Mouse (Mus musculus): ENCODE results near the gene Ldlrad3. TPM values are rescaled to one million over a fixed set of nuclear protein-coding genes. Genes with fewer than 3 reads are reported as not detected.

The Ldlrad3 gene
- polyA plus RNA-seq, 1 experiment from 2014 or later = 11.7 TPM

GRCm38 (mm10) chr2:101983082-101983852 lies 202.9 kb downstream of the Ldlrad3 start:
- peak; percentile 38; the same call in 1 of the 2 replicates for ATAC-seq (replicated peaks; ENCODE audit: insufficient number of reproducible peaks, insufficient read depth, low FRiP score, low read depth)
- 38% methylated on average over 15 of the region's 15 CpGs for WGBS
- no peak overlapping the region for H3K4me2 ChIP-seq

GRCm38 (mm10) chr2:101981964-101982498 lies 204.2 kb downstream of the Ldlrad3 start:
- WGBS = 72% methylated on average over 6 of the region's 6 CpGs
- no peaks in the 10 kb centered on the region for H3K9me3 ChIP-seq (replicated peaks)
- H3K9ac ChIP-seq = no peak overlapping the region
- peaks cover 50% of the 10 kb centered on the region for H3K4me1 ChIP-seq (replicated peaks)
- no peak overlapping the region for H3K27ac ChIP-seq
- H3K36me3 ChIP-seq = no peaks in the 10 kb centered on the region
- ATAC-seq (replicated peaks; ENCODE audit: insufficient number of reproducible peaks, insufficient read depth, low FRiP score, low read depth) = no peak
- H3K4me2 ChIP-seq = no peak overlapping the region
- no peaks in the 10 kb centered on the region for H3K27me3 ChIP-seq
- no peak overlapping the region for H3K4me3 ChIP-seq

More at GRCm38 (mm10) chr2:101983082-101983852, 202.9 kb downstream of the Ldlrad3 start:
- Histone ChIP-seq H3K27ac (no peak overlapping the region), H3K36me3 (no peaks in the 10 kb centered on the region), H3K9ac (no peak overlapping the region), H3K27me3 (no peaks in the 10 kb centered on the region), H3K9me3 (replicated peaks) (no peaks in the 10 kb centered on the region), H3K4me1 (replicated peaks) (peaks cover 53% of the 10 kb centered on the region), H3K4me3 (no peak overlapping the region)

GRCm38 (mm10) chr2:101981211-101981610 lies 205.0 kb downstream of the Ldlrad3 start:
- no peaks in the 10 kb centered on the region for H3K27me3 ChIP-seq
- H3K27ac ChIP-seq = no peak overlapping the region
- H3K4me2 ChIP-seq = no peak overlapping the region
- H3K4me3 ChIP-seq = no peak overlapping the region
- no peak for ATAC-seq (replicated peaks; ENCODE audit: insufficient number of reproducible peaks, insufficient read depth, low FRiP score, low read depth)
- 53% methylated on average over 2 of the region's 2 CpGs for WGBS
- no peaks in the 10 kb centered on the region for H3K36me3 ChIP-seq
- H3K9ac ChIP-seq = no peak overlapping the region
- H3K4me1 ChIP-seq (replicated peaks) = peaks cover 42% of the 10 kb centered on the region
- no peaks in the 10 kb centered on the region for H3K9me3 ChIP-seq (replicated peaks)

GRCm38 (mm10) chr2:101980456-101980947 lies 205.7 kb downstream of the Ldlrad3 start:
- no peak overlapping the region for H3K4me3 ChIP-seq
- no peaks in the 10 kb centered on the region for H3K27me3 ChIP-seq
- H3K4me1 ChIP-seq (replicated peaks) = peaks cover 38% of the 10 kb centered on the region
- ATAC-seq (replicated peaks; ENCODE audit: insufficient number of reproducible peaks, insufficient read depth, low FRiP score, low read depth) = no peak
- H3K27ac ChIP-seq = no peak overlapping the region
- no peak overlapping the region for H3K9ac ChIP-seq
- WGBS = 90% methylated on average over 8 of the region's 8 CpGs
- H3K9me3 ChIP-seq (replicated peaks) = no peaks in the 10 kb centered on the region
- H3K4me2 ChIP-seq = no peak overlapping the region
- no peaks in the 10 kb centered on the region for H3K36me3 ChIP-seq

- H3K9ac ChIP-seq = no peak overlapping the region
- H3K9me3 ChIP-seq (replicated peaks) = no peaks in the 10 kb centered on the region
- no peak for ATAC-seq (replicated peaks; ENCODE audit: insufficient number of reproducible peaks, insufficient read depth, low FRiP score, low read depth)
- no peaks in the 10 kb centered on the region for H3K27me3 ChIP-seq
- no peaks in the 10 kb centered on the region for H3K36me3 ChIP-seq
- H3K4me3 ChIP-seq = no peak overlapping the region
- no peak overlapping the region; the same call in 1 of the 2 replicates for H3K4me2 ChIP-seq
- peak overlapping the region; percentile 40 for H3K27ac ChIP-seq
- 33% methylated on average over 21 of the region's 21 CpGs for WGBS
- H3K4me1 ChIP-seq (replicated peaks) = peaks cover 36% of the 10 kb centered on the region
These were observed 207.4 kb downstream of the Ldlrad3 start for GRCm38 (mm10) chr2:101978534-101979525.

GRCm38 (mm10) chr2:101976399-101977064 lies 209.7 kb downstream of the Ldlrad3 start:
- Histone ChIP-seq H3K4me3 (no peak overlapping the region), H3K4me2 (no peak overlapping the region), H3K27ac (no peak overlapping the region), H3K4me1 (replicated peaks) (peaks cover 17% of the 10 kb centered on the region), H3K36me3 (no peaks in the 10 kb centered on the region), H3K27me3 (no peaks in the 10 kb centered on the region), H3K9ac (no peak overlapping the region), H3K9me3 (replicated peaks) (no peaks in the 10 kb centered on the region)
- no peak for ATAC-seq (replicated peaks; ENCODE audit: insufficient number of reproducible peaks, insufficient read depth, low FRiP score, low read depth)
- 85% methylated on average over 7 of the region's 7 CpGs for WGBS

- H3K36me3 ChIP-seq = no peaks in the 10 kb centered on the region
- no peak overlapping the region for H3K4me2 ChIP-seq
- 88% methylated on average over 3 of the region's 3 CpGs for WGBS
- no peak overlapping the region for H3K4me3 ChIP-seq
- ATAC-seq (replicated peaks; ENCODE audit: insufficient number of reproducible peaks, insufficient read depth, low FRiP score, low read depth) = no peak
- H3K27ac ChIP-seq = no peak overlapping the region
- H3K4me1 ChIP-seq (replicated peaks) = peaks cover 5% of the 10 kb centered on the region
- no peaks in the 10 kb centered on the region for H3K9me3 ChIP-seq (replicated peaks)
- H3K9ac ChIP-seq = no peak overlapping the region
- H3K27me3 ChIP-seq = no peaks in the 10 kb centered on the region
These were observed 212.4 kb downstream of the Ldlrad3 start for GRCm38 (mm10) chr2:101973810-101974209.

GRCm38 (mm10) chr2:101967601-101968000 lies 218.6 kb downstream of the Ldlrad3 start:
- no peak overlapping the region for H3K27ac ChIP-seq

GRCm38 (mm10) chr2:101967152-101967551 lies 219.0 kb downstream of the Ldlrad3 start:
- no peaks in the 10 kb centered on the region for H3K9me3 ChIP-seq (replicated peaks)
- no peak overlapping the region for H3K9ac ChIP-seq
- no peak for ATAC-seq (replicated peaks; ENCODE audit: insufficient number of reproducible peaks, insufficient read depth, low FRiP score, low read depth)
- H3K4me3 ChIP-seq = no peak overlapping the region
- 30% methylated on average over 7 of the region's 7 CpGs for WGBS
- no peaks in the 10 kb centered on the region for H3K36me3 ChIP-seq
- H3K4me1 ChIP-seq (replicated peaks) = peaks cover 10% of the 10 kb centered on the region
- no peak overlapping the region for H3K4me2 ChIP-seq
- H3K27ac ChIP-seq = no peak overlapping the region
- H3K27me3 ChIP-seq = no peaks in the 10 kb centered on the region

More at GRCm38 (mm10) chr2:101967601-101968000, 218.6 kb downstream of the Ldlrad3 start:
- no peak overlapping the region for H3K4me2 ChIP-seq
- H3K36me3 ChIP-seq = no peaks in the 10 kb centered on the region
- 44% methylated on average over 4 of the region's 4 CpGs for WGBS
- peaks cover 10% of the 10 kb centered on the region for H3K4me1 ChIP-seq (replicated peaks)
- no peak for ATAC-seq (replicated peaks; ENCODE audit: insufficient number of reproducible peaks, insufficient read depth, low FRiP score, low read depth)
- no peak overlapping the region for H3K9ac ChIP-seq
- no peak overlapping the region for H3K4me3 ChIP-seq
- H3K9me3 ChIP-seq (replicated peaks) = no peaks in the 10 kb centered on the region
- no peaks in the 10 kb centered on the region for H3K27me3 ChIP-seq

- no peak for ATAC-seq (replicated peaks; ENCODE audit: insufficient number of reproducible peaks, insufficient read depth, low FRiP score, low read depth)
- WGBS = 84% methylated on average over 4 of the region's 4 CpGs
These were observed 220.2 kb downstream of the Ldlrad3 start for GRCm38 (mm10) chr2:101966017-101966416.

More at GRCm38 (mm10) chr2:101966017-101966416, 220.2 kb downstream of the Ldlrad3 start:
- Histone ChIP-seq H3K27me3 (no peaks in the 10 kb centered on the region), H3K36me3 (no peaks in the 10 kb centered on the region), H3K27ac (no peak overlapping the region), H3K9ac (no peak overlapping the region), H3K9me3 (replicated peaks) (no peaks in the 10 kb centered on the region), H3K4me2 (no peak overlapping the region), H3K4me1 (replicated peaks) (peaks cover 11% of the 10 kb centered on the region), H3K4me3 (no peak overlapping the region)

All from heart, embryonic 15.5 days (tissue).